Mouse (Mus musculus): ENCODE data around the gene Rab6b.

GRCm38 (mm10) chr9:103063591-103063990 is 48.0 kb upstream of the Rab6b start:
- no peak for TF ChIP-seq MAX (IDR thresholded peaks at IDR 0.05; ENCODE audit: low read length)
- TF ChIP-seq TBP (IDR thresholded peaks at IDR 0.05; ENCODE audit: low read depth, low read length): no peak
- TF ChIP-seq TAL1 (IDR thresholded peaks at IDR 0.05; ENCODE audit: low read length): no peak
- no peak for TF ChIP-seq POLR2A (IDR thresholded peaks at IDR 0.05; ENCODE audit: control insufficient read depth in 1 of 2, insufficient read depth in 1 of 2, low read depth in 1 of 2, low read length in 2 of 2, poor library complexity in 1 of 2)
- TF ChIP-seq USF1 (IDR thresholded peaks at IDR 0.05; ENCODE audit: low read depth, low read length): no peak
- TF ChIP-seq TCF12 (IDR thresholded peaks at IDR 0.05; ENCODE audit: low read depth, low read length): no peak
- TF ChIP-seq CTCF (IDR thresholded peaks at IDR 0.05 in 2 of 3, conservative IDR thresholded peaks at IDR 0.05 in 1 of 3; ENCODE audit: control insufficient read depth in 1 of 3, insufficient read depth in 1 of 3, low read depth in 2 of 3, low read length in 3 of 3, poor library complexity in 1 of 3, severe bottlenecking in 1 of 3): no peak
- TF ChIP-seq UBTF (IDR thresholded peaks at IDR 0.05; ENCODE audit: borderline replicate concordance, insufficient read depth, low read depth, low read length): no peak
- TF ChIP-seq MAZ (IDR thresholded peaks at IDR 0.05; ENCODE audit: low read depth, low read length): no peak
- no peak for TF ChIP-seq ZKSCAN1 (IDR thresholded peaks at IDR 0.05; ENCODE audit: low read depth, low read length)
